Mouse (Mus musculus) stomach, postnatal 0 days (tissue): ENCODE measurements around the gene Phkb. TPM values are rescaled to one million over a fixed set of nuclear protein-coding genes. Genes with fewer than 3 reads are reported as not detected.

Experiments used
- ATAC-seq: fragments of 200-750 bp; cut with Nextera tagmentation; 2 replicates; pipeline ENCODE4 v1.8.0; 2017; ENCODE audit not compliant: low FRiP score, low TSS enrichment
- DNase-seq: peaks from one replicate; pipeline ENCODE4 v3.0.0-alpha.2; 2016; ENCODE audit warnings: low spot score
- H3K27ac ChIP-seq: fragments of 300-500 bp; sonication (generic); replicated peaks from 2 replicates; pipeline ENCODE4 v1.5.1; 2014; ENCODE audit warnings: mild to moderate bottlenecking, control low read depth
- H3K27me3 ChIP-seq: fragments of 300-500 bp; sonication (generic); 2 replicates; pipeline ENCODE4 v1.6.1; 2014; ENCODE audit warnings: low read length; ENCODE audit not compliant: control insufficient read depth, insufficient read depth
- H3K36me3 ChIP-seq: fragments of 300-500 bp; sonication (generic); 2 replicates; pipeline ENCODE4 v1.6.1; 2014; ENCODE audit warnings: low read length, mixed read lengths; ENCODE audit not compliant: control insufficient read depth, insufficient read depth
- H3K4me1 ChIP-seq: fragments of 300-500 bp; sonication (generic); replicated peaks from 2 replicates; pipeline ENCODE4 v1.6.1; 2014; ENCODE audit warnings: antibody characterized with exemption; ENCODE audit not compliant: control insufficient read depth, insufficient read depth
- H3K4me2 ChIP-seq: fragments of 300-500 bp; sonication (generic); replicated peaks from 2 replicates; pipeline ENCODE4 v1.6.1; 2014; ENCODE audit warnings: low read depth, mild to moderate bottlenecking, control low read depth, moderate library complexity
- H3K4me3 ChIP-seq: fragments of 300-500 bp; sonication (generic); 2 replicates; pipeline ENCODE4 v1.5.1; 2014; ENCODE audit warnings: low read depth, low read length, control low read depth
- H3K9ac ChIP-seq: fragments of 300-500 bp; sonication (generic); 2 replicates; pipeline ENCODE4 v1.6.1; 2014; ENCODE audit warnings: mild to moderate bottlenecking, low read length, control low read depth, mixed read lengths
- H3K9me3 ChIP-seq: fragments of 300-500 bp; sonication (generic); 2 replicates; pipeline ENCODE4 v1.6.1; 2016; ENCODE audit warnings: low read length; ENCODE audit not compliant: control insufficient read depth
- CTCF ChIP-seq: IDR thresholded peaks from 2 replicates; pipeline ENCODE4 v1.5.1; 2016; ENCODE audit warnings: antibody characterized with exemption, low read depth, mild to moderate bottlenecking, moderate library complexity
- EP300 ChIP-seq: optimal IDR thresholded peaks from 2 replicates; pipeline ENCODE3; 2016; ENCODE audit warnings: antibody characterized with exemption
- WGBS: fragments of 180-500 bp; shearing (Covaris S2); extraction: QIAGEN DNeasy Blood & Tissue Kit; methylation state at CpG from one replicate; pipeline ENCODE4 v1.1.7; 2014; 5-methylcytosine and 5-hydroxymethylcytosine counted together
- polyA plus RNA-seq: library from polyadenylated mRNA; unstranded; fragments of >200 nt; fragmentation: Nextera tagmentation; extraction: Ambion mirVana; gene quantifications from 2 replicates; pipeline ENCODE4 v1.2.1, GENCODE M21; 2015

Phkb gene
- polyA plus RNA-seq, 1 experiment from 2014 or later = 21.3 TPM

DNA sequence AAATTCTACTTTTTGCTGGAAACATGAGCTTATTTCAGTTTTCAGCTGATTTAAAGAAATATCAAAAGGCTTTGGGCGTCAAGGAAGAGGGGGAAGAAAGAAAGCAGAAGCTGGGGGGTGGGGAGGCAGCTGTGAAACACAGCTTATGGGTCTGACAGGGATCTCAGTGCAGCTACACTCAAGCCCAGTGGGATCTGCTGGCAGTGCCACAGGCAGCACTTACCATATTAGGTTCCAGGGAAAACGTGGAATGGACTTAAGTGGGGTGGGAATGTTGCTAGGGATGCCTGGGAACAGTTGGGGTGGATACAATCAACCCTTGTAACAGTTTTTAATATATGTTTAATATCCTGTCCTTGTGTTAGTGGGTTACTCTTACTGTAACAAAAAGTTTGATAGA lies 201.3 kb downstream of the Phkb start:
- DNase-seq (no peak), ATAC-seq (no peak)
- no peak overlapping the region for H3K27ac ChIP-seq
- 48% methylated on average over 2 of the region's 2 CpGs for WGBS
- H3K36me3 ChIP-seq = peaks cover 2% of the 10 kb centered on the region; the same call in 1 of the 2 replicates
- no peak overlapping the region for H3K9ac ChIP-seq
- TF ChIP-seq EP300 (no peak), CTCF (no peak)
- H3K9me3 ChIP-seq = no peaks in the 10 kb centered on the region
- H3K4me1 ChIP-seq = no peaks in the 10 kb centered on the region
- no peak overlapping the region for H3K4me3 ChIP-seq
- no peak overlapping the region for H3K4me2 ChIP-seq
- no peaks in the 10 kb centered on the region for H3K27me3 ChIP-seq

DNA sequence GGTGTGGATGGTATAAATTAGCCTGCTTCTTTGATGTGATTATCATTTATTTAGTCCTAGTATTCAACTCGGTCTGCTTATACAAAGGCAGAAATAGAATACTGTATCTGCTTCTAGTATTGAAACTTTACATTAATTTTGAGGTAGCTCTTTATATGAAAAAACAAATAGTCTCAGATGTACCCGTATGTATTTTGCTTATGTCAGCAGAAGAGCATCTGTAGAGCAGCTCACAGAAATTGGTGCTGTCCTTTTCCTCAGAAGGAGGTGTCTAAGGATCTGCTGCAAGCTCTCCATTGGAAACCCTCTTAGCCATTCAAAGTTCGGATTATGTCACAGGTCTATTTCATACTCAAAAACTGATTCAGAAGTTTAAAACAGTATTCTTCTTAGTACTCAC lies 210.1 kb downstream of the Phkb start:
- Histone ChIP-seq H3K4me1 (no peaks in the 10 kb centered on the region), H3K9ac (no peak overlapping the region), H3K27ac (no peak overlapping the region), H3K36me3 (no peaks in the 10 kb centered on the region), H3K27me3 (no peaks in the 10 kb centered on the region), H3K9me3 (no peaks in the 10 kb centered on the region), H3K4me2 (no peak overlapping the region), H3K4me3 (no peak overlapping the region)
- no peak for ATAC-seq
- WGBS = 83% methylated on average over 3 of the region's 3 CpGs
- TF ChIP-seq CTCF (no peak), EP300 (no peak)
- DNase-seq = no peak

DNA sequence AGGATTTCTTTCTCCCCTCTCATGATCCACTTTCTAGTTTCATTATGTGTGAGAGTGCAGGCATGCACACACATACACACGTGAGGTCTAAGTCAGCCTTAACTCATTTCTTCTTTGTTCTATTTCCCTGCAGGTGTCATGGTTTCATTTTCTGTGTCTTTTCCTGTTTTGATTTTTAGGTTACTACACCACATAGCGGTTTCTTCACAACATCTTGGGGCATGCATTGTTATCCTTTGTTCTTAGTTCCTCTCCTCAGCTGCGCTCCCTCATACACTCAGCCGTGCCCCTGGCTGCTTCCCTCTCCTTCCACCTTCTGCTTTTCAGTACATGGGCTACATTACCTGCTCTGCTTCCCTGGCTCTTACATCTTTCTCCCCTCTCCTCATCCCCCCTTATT lies 211.2 kb downstream of the Phkb start:
- Histone ChIP-seq H3K36me3 (no peaks in the 10 kb centered on the region), H3K4me3 (no peak overlapping the region), H3K4me1 (no peaks in the 10 kb centered on the region), H3K27me3 (no peaks in the 10 kb centered on the region), H3K9ac (no peak overlapping the region), H3K27ac (no peak overlapping the region), H3K9me3 (no peaks in the 10 kb centered on the region), H3K4me2 (no peak overlapping the region)
- TF ChIP-seq EP300 = no peak
- TF ChIP-seq CTCF = no peak
- no peak for DNase-seq
- ATAC-seq = no peak
- WGBS = 82% methylated on average over 4 of the region's 4 CpGs

DNA sequence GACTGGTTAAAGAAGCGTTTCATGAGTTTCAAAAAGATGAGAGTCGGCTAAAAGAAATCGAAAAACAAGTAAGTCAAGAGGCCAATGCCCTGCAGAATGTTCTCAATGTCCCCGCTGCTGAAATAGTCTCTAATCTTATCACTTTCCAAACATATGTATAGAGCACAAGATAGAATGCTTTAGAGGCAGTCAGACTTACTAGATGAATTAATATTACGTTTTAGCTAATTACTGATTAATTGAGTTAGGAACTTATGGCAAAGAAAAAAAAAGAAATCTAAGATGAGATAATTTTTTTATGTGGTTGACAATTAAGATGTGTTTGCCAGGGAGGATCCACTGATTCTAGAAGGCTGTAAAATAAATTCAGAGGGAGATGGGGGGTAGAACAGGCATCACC lies 217.9 kb downstream of the Phkb start:
- no peaks in the 10 kb centered on the region for H3K9me3 ChIP-seq
- WGBS = 76% methylated on average over 5 of the region's 5 CpGs
- H3K27ac ChIP-seq = no peak overlapping the region

DNA sequence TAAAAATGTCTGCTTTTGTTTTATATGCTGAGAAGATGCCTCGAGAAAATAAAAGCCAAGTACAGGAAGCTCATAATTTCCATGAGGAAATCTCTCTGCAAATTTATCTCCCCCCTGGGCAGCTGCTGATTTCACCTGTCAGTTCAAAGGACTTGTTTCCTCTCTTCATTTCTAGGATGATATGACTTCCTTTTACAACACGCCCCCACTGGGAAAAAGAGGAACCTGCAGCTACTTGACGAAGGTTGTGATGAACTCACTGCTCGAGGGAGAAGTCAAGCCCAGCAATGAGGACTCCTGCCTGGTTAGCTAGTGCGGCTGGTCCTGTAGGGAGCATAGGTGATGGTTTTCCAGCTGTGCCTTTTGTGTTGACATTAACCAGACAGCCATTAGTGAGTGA lies 218.4 kb downstream of the Phkb start:
- Histone ChIP-seq H3K4me3 (no peak overlapping the region), H3K27ac (no peak overlapping the region), H3K36me3 (0 out of 2 replicates have a peak, but pooled peaks cover 3% of the 10 kb centered on the region), H3K9ac (no peak overlapping the region), H3K4me2 (no peak overlapping the region), H3K9me3 (no peaks in the 10 kb centered on the region), H3K27me3 (no peaks in the 10 kb centered on the region), H3K4me1 (no peaks in the 10 kb centered on the region)
- WGBS = 67% methylated on average over 5 of the region's 5 CpGs
- TF ChIP-seq EP300 (no peak), CTCF (no peak)
- DNase-seq = no peak
- no peak for ATAC-seq

More for the DNA sequence above, 217.9 kb downstream of the Phkb start:
- no peak for ATAC-seq
- no peaks in the 10 kb centered on the region for H3K27me3 ChIP-seq
- no peaks in the 10 kb centered on the region for H3K4me1 ChIP-seq
- no peak for TF ChIP-seq EP300
- TF ChIP-seq CTCF = no peak
- no peak for DNase-seq
- no peak overlapping the region for H3K4me2 ChIP-seq
- H3K36me3 ChIP-seq = 0 out of 2 replicates have a peak, but pooled peaks cover 3% of the 10 kb centered on the region
- no peak overlapping the region for H3K9ac ChIP-seq
- no peak overlapping the region for H3K4me3 ChIP-seq

DNA sequence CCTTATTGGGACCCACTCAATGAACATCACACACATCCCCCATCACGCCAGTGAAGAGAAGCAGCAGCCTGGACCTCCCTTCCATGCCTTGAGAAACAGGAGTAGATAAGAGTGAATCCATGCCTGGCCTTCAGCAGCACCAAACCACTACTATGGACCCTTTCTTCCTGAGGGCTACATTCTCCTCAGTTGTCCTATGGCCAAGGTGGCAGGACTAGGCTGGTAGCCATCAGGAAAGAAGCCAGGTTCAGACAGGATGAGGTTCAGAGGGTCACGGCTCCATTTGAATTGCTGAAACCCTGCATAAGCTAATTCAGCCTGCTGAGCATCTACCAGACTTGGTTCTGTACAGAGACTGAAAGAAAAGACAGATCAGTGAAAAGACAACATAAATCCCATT lies 222.7 kb downstream of the Phkb start:
- H3K4me3 ChIP-seq = no peak overlapping the region
- 93% methylated on average over 2 of the region's 2 CpGs for WGBS
- ATAC-seq = no peak

More for the DNA sequence above, 222.7 kb downstream of the Phkb start:
- Histone ChIP-seq H3K27me3 (no peaks in the 10 kb centered on the region), H3K4me1 (no peaks in the 10 kb centered on the region), H3K36me3 (no peaks in the 10 kb centered on the region), H3K4me2 (no peak overlapping the region), H3K9me3 (no peaks in the 10 kb centered on the region), H3K9ac (no peak overlapping the region), H3K27ac (no peak overlapping the region)
- DNase-seq = no peak
- TF ChIP-seq EP300 (no peak), CTCF (no peak)
